Mouse (Mus musculus) embryo, embryonic 10 days (tissue): ENCODE measurements at regions not wholly inside any gene's neighbourhood (a gene's known extent, or its start where the extent isn't known, plus 50 kb on each side); places are given as distances from the start of the nearest gene placed in this dataset.

Experiments
- DNase-seq: peaks from one replicate; pipeline ENCODE4 v3.0.0-alpha.2; 2015; ENCODE audit warnings: low spot score

DNA sequence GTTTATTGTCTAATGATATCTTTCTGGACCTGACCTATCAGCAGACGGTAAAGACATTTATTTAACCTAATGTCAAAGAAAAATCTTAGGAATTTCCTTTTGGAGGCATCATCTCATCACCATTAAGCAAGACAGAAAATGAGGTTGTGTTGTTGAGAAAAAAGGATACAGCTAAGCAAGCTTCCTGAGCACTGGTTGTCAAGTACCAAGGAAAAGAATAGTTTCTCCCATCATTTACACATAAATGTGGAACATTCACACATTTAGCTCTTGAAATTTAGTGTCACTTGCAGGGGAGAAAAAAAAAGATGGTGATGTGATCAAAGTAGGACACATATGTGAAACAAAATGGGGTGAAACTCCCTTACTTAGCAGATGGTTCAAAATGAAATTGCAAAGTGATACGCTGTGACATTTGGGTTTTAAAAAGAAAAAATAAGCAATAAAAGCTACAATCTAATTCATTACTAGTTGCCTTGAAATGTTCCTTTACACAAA is 157.7 kb upstream of the 1700009N14Rik start:
- DNase-seq, result no peak

DNA sequence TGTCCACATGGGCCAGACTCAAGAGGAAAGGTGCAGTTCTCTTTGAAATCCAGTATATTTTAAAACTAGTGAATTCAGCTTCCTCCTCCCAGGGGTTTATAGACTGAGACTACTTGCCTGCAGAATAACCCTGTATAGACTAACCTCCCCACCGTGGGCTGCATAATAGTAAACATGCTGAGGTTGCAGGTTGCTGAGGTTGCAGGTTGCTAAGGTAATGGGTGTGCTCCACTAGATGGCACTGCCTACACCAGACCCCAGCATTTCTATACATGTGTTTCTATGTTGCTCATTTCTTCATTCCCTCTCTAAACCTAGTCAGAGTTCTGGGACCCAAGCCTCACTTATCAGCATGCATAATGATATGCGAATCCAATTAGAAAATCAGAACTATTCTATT is 140.0 kb upstream of the 1700009N14Rik start:
- DNase-seq, result peak; percentile 8

DNA sequence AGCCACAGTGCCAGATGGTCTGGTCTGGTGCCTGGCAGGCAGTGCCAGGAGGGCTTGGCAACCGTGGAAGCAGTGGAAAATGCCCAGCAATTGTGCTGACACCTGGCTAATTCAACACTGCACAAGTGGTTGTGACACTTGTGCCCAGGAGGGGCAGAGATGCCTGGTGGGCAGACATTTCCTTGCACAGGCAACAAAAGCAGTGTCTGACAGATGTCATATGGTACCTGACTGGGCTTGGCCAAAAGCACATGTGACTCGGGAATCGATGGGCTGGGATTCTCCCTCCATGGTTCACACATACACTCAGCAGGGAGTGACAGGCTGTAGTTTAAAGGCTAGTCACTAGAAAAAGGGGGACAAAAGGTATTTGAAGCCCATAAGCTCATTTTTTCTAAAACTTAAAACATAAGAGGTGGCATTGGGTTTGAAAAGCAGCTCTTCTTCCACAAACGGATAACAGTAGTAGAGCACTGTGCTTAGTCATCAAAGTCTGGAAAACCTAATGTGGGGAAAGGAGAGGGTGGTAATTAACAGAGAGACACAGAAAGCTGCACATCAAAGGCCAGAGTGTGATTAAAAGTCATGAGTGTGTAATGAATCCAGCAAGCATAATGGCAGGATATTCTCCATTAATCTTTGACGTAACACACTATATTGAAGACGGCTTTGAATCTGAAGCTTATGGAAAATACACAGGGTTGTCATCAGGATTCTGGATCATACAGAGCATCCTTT is 105.5 kb upstream of the 1700009N14Rik start:
- no peak for DNase-seq

DNA sequence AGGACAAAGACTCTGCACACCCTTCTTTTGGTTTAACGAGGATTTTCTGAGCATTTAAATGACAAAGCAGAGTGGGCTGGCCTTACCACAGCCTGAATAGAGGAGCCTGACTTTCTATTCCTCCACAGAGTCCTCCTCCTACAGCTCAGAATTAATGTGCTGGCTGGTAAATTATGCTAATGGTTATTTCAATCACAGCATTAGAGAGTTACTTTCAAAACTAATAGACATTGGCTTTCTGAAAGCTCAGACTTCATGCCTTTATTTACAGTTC is 105.0 kb upstream of the 1700009N14Rik start:
- DNase-seq, result no peak

DNA sequence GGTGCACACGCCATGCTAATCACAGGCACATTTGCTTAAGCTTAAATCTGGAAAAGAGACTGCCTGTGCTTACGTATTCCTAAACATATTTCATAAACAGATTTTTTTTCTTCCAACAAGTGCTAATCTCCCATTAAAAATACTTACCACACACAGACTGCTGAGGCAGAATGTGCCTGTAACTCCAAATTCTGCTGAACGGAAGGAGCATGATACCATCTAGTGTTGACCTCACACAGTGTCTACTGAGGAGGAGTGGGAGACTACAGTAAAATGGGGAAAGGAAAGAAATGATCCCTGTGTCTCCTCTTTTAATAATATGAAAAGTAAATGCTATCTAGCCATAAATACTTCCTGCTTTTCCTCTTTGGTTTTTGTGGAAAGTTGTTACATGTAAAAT is 81.9 kb upstream of the 1700009N14Rik start:
- no peak for DNase-seq

DNA sequence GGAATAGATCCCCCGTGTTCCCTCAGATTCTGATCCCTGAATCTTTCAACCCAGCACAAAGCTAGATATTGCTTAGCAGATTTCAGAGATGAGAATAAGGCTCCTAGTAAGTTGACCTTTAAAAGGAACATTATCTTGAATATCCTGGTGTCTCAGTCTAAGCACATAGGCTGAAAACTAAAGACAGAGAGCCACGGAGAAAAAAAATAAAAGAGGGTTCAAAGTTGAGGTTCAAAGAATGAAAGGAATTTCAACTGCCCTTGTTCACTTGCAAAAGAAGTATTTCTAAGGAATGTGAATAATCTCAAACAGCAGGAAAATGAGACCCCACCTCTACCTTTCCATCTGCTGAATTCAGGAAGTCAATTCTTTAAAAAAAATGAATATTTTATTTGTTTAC is 69.3 kb upstream of the 1700009N14Rik start:
- DNase-seq, result no peak

DNA sequence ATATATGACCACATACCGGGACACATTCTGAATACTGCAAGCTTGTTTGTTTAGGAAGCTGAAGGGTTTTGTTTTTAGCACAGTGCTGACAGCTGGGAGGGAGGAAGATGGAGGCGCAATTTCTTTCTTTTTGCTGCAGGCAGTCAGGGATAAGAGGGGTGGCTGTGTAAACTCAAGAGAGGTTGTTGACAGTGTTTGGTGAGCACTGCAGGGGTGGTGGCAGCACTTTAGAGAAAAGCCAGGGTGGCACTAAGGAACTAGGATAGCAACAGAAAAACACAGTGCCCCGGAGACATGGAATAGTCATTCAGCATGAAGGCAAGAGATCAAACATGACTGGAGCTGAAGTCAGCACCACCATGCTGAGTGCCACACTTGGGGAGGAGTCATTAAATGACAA is 51.9 kb upstream of the 1700009N14Rik start:
- no peak for DNase-seq
